Mouse (Mus musculus) gastrocnemius, postnatal 4 days (tissue): ENCODE measurements around the gene Gbe1. TPM values are rescaled to one million over a fixed set of nuclear protein-coding genes. Genes with fewer than 3 reads are reported as not detected.

Experiments
- DNase-seq, 2 experiments: peaks; one replicate each; pipeline ENCODE4 v3.0.0; 2021 to 2022; ENCODE audit warnings: low spot score in 2 of 2, mixed read lengths in 2 of 2
- long read RNA-seq, 2 experiments: library from polyadenylated mRNA; stranded (forward); transcript quantifications; one replicate each; pipeline ENCODE4 v2.0.0; 2021
- total RNA-seq, 2 experiments: library from RNA; stranded (reverse); gene quantifications; 2 replicates each; pipeline ENCODE4 v1.2.3; 2021

Gbe1 gene
- 10 to 100 TPM; 23.4 to 27.9 TPM for total RNA-seq
- long read RNA-seq, experiment 1, partial matches to known transcripts, result 5 of 59 reads
- long read RNA-seq, experiment 1, other reads (novel, unspliced or antisense), result 54 of 59 reads
- long read RNA-seq, experiment 2, partial matches to known transcripts, result 3 of 48 reads
- long read RNA-seq, experiment 2, other reads (novel, unspliced or antisense), result 45 of 48 reads

DNA sequence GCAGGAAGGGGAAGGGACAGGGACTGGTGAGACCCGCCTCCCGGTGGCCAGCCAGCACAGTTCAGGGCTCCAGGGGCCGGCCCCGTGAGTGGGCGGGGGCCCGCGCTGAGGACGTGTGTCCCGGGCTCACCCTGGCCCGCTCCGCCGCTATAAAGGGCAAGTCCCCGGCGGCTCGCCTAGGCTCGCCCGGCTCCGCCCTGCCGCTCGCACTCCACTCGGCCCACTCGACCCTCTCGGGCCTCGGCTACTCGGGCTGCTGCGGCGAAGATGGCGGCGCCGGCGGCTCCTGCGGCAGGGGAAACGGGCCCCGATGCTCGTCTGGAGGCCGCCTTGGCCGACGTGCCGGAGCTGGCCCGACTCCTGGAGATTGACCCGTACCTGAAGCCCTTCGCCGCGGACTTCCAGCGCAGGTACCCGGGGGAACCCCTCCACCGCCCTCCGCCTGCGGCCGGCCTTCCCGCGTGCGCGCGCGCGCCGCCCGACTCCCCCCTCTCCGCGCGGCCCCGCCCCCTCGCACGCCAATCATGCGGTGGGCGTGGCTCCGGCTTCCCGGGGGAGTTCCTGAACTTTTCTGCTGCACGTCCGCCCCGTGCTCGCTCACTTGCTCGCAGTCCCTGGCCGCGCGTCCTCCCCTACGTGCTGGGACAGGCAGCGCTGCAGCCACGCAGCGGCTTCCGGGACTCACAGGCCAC, at the start of gene Gbe1:
TSS of gene Gbe1 (plus strand) at position 64 of the 692 bp plus-strand sequence.
- DNase-seq, result peak; percentile 93 to 94

DNA sequence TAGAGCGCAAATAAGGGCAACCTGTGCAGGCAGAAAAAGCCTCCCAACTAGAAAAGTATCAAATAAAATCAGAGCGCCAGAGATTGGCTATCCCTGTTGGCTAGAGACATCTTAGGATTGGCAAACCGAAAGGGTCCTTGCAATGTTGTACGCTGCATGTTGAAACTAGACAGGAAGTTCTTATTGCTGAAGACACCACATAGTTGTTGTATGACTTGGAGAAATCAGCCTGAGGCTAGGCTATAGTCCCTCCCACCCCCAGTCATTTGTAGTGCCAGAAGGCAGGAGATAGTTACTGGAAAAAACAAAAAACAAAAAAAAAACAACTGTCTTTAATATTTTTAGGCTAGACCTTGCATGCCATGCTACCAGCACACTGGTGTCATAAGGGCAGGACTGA, 3.1 kb upstream of the Gbe1 start:
- no peak for DNase-seq

DNA sequence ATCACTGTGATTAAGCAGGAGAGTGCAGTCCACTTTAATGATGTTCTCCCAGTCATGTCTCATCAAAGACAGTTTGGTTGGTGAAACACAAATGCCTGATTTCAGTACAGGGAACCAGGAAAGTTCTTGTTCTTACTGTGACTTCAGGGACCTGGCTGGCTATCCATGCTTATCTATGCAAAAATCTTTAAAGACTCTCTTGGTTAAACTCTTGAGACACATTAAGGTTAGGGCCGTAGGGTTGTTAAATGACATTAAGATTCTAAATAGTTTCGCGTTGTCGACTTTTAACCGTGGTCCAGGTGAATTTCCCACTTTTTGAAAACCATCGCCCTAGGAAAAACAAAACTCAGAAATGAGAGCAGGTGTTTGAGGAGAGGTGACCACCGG, 258 bp upstream of the Gbe1 start:
- DNase-seq, result no peak

DNA sequence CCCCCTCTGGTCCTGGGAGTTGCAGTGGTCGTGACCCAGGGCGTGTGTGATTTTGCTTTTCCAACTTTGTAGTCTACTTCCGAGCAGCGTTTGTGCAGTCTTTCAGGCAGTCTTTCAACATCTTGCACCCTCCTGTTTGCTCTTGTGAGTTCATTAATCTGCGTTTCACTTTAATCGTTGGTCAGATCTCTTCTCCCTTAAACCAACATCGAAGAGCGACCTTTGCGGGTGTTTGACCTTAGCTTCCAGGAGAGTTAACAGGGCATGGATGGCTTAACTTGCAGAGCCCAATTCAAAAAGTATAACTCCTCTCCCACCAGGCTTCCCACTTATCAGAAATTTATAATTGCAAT, 805 bp downstream of the Gbe1 start:
- DNase-seq, result no peak

DNA sequence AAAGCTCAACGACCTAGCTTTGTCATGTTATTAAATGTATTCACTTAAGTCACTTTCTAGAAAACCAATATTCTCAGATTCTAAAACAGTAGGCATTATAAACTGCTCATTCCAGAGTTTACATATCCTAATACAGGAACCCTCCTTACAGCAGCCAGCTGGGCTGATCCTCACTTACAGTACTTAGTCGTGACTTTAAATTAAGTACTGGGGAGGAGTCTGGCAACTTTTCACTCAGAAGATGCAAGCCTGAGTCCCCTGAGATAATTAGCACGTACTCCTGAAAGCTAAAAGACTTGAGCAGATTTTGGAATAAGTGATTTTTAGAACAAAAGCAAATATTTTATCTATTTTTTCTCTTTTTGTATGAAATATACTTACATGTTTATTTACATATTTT, 1.5 kb downstream of the Gbe1 start:
- no peak for DNase-seq

DNA sequence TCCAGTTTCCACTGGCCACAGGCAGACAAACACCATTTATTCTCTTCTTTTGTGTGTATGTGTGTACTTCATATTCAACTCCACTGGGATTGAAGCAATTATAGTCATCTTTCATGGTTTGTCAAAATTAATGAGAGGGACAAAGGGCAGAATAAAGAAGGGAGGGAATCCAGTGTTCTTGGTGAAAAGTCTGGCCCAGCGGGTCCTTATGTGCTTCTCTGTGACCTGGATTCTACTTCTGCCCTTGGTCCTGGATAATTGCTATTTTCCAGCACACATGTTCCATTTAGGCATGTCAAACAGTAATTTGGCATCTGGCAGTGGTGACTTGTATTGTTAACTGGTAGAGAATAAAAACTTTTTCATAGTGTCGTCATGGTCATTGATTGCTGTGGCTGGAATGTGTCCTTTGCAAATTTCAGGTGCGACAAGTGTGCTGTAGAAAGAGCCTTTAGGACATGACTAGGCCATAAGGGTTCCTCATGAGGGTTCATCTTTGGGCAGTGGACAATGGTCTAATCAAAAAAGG, 2.2 kb downstream of the Gbe1 start:
- no peak for DNase-seq

DNA sequence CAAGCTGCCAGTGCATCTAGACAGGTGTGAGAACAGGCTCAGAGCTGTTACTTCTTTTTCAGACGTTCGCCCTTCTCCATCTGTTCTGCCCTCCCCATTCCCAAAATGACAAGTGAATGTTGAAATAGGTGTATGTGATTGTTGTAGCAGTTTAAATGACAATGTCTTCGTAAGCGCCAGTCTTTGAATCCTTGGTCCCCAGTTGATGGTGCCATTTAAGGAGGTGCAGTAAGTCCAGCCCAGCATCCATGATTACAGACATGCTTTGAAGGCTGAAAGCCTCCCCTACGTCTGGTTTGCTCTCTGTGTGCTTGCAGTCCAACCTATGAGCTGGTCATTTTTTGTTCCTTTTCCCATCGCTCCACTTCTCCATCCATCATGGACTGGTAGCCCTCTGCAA, 5.6 kb downstream of the Gbe1 start:
- DNase-seq, result no peak

DNA sequence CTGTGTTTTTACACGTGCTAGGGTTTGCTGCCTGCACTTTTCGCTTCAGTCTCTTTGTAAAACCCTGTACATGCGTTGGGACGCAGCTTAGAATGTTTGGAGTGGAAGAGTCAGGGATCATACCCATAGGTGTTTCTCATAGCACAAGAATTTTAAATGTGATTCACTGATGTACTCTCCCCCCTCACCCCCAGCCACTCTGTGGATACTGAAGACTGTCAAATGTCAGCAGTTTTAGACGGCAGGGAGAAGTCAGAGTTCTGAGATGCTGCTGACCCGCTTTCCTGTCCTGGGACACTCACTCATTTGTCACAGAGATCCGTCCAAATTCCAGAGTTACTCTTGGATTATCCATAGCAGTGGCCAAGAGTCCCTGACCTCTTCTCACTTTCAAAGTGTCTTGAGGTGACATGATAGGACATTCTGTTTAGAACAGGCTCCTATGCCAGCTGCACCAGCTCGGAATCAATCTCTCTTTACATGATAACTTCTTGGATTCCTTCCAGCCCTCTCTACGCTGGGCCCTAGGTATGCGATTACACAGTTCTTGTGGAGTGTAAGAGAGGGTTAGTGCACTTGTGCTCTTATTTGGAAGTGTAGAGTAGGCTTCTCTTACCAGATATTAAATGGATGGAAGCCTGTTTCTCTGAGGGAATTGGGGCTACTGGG, 7.0 kb downstream of the Gbe1 start:
- no peak for DNase-seq

DNA sequence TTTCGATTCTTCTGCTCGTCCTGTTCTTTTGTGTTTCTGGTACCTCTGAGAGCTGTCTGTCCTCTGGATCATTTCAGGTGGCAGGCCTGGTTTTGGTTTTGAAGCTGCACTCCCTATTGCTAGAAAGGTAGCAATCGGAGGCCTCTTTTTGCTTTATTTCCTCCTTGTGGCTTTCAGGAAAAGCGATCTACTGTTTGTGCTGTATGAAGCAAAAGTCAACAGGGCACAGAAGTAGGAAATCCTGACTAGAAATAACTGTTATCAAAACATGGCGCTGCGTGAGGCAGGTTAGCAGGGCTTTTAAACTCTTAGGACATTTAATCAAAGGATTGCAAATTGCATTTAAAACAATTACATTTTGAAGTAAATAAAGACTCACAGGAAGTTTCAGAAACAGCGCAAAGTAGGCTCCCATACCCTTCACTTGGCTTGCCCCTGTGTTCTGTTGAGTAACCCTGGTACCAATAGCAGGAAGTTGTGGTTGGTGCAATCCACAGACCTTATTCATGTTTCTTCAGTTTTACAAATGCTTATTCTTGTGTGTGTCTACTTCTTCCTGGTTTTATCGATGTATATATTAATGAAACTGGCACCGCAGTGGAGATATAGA, 12.7 kb downstream of the Gbe1 start:
- no peak for DNase-seq

DNA sequence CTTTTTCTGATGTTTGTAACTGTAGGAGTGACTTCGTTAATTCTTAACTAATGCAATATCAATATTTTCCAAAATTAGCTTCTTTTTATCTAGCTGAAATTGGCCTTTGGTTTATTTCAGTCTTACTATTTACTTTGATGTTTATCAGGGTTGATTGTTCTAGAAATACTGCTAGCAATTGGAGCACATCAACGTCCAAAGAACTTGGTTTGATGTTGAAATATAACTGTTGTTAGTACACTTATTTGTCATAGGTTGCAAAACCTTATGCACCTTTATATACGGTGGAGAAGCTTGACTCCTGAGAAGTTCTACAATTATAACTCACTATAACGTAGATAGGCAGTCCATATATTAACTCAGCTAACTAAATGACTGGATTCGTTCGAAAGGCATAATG, 14.8 kb downstream of the Gbe1 start:
- DNase-seq, result no peak

DNA sequence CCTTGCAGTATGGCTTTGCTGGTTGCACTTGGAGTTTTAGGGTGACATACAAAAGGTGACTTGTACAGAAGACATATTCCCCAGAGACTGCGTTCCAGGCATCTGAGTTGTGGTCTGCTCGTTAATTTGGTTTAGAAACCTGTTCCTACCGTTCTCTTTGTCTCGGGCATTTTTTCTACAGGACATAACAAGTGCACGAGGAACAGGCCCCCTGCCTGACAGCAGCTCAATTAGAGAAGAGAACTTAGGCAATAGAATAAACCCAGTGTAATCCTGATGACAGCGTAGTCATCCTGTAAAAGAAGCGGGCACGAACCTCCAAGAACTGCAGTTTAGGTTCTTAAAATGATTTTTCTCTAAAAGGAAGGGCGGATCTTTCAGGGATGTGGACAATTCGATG, 15.3 kb downstream of the Gbe1 start:
- no peak for DNase-seq

DNA sequence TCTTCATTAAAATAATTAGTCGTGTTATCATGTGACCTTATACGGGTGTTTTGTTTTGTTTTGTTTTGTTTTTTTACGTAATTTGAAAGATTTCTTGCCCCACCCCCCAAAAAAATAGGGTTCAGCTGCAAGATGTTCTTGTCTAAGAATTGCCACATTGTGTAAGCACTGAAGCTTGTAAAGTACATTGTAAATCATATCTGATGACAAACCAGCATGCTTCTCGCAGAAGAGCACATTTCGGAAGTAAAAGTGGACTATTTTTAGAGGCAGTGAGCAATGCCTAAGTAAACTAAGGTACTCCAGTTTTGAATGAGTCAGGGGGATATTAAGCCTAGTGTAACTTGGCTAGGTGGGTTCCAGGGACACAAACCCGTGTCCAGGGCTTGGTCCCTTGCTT, 15.7 kb downstream of the Gbe1 start:
- no peak for DNase-seq

DNA sequence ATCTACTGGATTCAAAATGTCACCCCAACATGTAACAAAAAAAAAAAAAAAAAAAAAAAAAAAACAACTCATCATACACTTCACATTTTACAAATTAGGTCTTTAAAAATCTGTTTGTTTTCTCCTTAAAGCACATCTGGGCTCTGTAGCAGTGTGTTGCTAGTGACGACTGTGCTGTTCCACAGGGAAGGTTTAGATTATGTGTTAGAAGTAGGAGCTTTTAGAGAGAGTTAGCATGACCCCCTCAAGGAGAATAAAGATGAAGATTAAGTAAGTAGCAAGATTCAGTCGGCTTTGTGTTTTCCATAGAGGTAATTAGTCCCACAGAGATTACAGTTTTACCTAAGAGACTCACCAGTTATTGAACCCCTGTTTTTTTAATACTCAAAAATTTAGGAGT, 16.3 kb downstream of the Gbe1 start:
- DNase-seq, result no peak

DNA sequence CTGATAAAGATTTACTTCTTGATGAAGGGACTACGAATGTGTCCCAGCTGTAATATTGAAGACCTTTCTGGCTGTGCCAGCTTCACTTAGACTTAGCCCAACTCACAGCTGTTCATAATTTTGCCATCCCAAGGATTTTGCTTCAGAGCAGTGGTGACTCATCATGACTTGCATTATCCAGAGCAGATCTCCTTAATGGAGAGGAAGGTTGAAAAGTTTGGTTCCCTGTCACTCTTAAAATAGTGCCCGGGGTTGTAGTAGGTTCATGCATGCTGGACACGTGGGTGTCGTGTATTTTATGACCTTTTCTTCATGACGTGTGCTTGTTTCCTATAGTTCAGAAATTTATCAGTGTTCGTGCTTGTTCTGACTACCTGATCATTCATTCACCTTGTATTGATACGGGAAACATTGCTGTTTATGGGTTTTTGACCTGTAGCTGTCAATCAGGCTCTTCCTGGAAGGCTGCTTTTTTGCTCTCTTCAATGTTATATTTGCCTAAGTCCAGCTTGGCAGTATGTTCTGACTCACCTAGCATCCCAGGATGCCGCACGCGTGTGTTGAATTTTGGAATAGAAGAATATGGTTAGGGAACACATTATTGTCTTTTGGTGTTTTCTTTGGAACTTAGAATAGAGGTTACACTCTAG, 17.0 kb downstream of the Gbe1 start:
- no peak for DNase-seq

DNA sequence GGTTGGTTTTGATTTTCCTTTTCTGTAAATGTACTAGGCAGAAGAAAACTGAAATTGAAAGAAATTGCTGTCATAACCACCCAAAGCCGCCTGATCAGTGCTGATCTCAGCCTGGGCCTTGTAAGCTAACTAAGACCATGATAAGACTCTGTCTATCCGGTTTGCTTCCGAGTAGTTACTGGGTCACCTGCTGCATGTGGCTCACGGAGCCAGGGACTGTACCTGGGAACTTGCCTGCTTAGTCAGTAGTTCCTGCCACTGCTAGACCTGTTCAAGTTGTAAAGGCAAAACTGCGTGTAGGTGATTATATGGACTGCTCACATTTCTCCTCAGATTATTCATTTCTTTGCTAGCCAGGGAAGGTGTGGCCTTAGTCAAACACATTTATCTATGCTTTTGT, 21.1 kb downstream of the Gbe1 start:
- no peak for DNase-seq

DNA sequence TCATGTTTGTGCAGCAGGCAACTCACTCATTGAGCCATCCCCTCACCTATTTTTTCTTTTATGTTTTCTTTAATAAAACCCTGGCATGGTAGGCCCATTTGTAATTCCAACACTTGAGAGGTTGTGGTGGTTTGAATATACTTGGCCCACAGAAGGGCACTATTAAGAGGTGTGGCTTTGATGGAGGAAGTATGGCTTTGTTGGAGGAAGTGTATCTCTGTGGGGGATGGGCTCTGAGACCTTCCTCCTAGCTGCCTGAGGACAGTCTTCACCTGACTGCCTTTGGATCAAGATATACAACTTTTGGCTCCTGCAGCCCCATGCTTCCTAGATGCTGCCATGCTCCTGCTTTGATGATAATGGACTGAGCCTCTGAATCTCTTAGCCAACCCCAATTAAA, 21.7 kb downstream of the Gbe1 start:
- no peak for DNase-seq

DNA sequence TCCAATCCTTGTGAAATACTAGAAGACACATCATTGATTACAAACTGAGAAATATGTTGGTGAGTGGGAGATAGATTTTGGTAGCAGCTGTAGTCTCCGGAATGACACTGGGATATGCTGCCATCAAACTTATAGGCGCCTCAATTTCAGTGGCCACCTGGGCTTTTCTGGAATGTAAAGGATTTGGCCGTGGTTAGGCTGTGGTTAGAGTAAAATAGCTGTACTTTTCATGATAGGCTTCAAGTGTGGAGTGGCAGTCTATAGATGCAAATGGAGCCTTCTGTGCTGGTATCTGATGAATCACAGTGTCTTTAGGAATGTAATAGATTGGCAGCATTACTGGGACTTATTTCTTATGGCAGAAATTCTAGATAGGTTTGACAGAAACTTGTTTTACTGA, 23.9 kb downstream of the Gbe1 start:
- DNase-seq, result no peak

DNA sequence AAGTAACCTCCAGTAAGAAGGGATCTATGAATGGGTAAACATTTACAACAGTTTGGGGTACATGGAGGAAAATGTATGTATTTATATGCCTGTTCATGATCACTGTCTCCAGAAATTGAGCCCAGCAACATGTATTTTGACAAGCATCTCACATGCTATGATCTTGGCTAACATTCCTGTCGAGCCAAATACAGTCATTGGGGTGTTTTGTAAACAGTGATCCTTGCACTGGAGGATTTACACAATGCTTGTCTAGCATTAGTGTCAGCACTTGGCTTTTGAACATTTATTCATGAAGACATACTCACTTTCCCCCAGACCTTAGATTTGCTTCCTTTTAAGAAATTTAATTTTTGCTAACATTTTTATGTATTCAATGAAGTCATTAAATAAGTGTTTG, 30.7 kb downstream of the Gbe1 start:
- DNase-seq, result no peak

DNA sequence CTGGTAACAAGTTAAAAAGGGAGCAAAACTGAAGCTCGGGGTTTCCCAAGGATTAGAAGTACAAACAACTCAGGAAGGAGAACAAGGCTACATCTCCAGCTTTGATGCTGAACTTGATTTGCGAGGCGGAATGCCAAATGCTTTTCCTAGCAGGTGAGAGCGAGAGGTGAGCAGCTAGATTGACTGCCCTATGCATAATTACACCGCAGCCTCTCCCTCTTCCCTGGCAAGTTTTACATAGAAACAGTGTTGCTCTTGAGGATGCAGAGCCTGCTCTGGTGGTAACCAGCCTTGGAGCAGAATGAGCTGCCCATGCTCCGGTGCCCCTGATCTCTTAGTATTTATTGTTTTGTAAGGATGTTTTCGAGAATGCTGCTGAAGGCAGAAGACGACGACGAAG, 31.9 kb downstream of the Gbe1 start:
- no peak for DNase-seq

DNA sequence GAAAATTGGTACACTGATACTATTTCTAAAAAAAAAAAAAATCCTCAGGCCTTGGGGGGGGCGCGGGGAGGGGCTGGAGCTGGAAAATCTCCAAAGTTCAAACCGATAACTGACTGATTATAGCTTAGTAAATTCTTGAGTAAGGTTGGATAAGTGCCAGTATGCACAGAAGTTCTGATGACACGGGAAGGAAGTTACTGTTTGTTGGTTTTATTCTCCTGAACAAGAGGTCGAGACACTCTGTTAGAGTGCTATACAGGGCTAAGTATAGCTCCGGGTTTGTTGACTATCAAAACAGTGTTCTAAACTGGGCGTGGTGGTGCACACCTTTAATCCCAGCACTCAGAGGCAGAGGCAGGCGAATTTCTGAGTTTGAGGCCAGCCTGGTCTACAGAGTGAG, 36.3 kb downstream of the Gbe1 start:
- DNase-seq, result no peak

DNA sequence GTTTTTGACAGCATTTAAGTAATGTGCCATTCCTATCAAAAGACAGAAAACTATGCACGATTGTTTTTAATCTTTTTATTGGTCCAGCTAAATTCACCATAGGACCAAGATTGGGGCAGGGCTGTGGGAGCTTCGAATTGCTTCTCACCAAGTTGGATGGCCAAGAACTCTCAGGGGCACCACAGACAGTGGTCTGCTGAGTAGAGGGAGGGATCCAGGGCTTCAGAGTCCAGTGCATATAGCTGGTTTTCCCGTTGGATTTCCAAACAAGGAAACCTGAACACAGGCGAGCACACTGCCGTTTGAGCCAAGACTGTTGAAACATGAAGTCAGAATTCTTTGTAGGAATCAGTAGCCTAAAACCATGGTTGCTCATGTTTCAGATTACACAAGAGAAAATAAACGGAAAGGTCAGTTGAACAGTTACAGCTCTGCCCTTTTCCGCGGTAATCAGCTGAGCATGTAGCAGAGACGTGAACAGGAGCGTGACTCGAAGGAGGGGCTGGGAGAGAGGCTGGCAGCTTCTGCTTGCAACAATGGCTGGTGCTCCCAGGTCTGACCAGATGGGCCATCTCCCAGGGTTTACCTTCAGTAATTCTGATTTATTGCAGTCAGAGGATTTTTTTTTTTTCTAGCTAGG, 38.0 kb downstream of the Gbe1 start:
- no peak for DNase-seq
